Mouse (Mus musculus) urinary bladder, postnatal 0 days (tissue): Measurements from ENCODE around the gene Mrpl21. TPM values are rescaled to one million over a fixed set of nuclear protein-coding genes. Genes with fewer than 3 reads are reported as not detected.

Experiments
- microRNA-seq: library from miRNA; unstranded; fragments of <30 nt; microRNA quantifications from one replicate; pipeline ENCODE4, GENCODE M21; 2016
- polyA plus RNA-seq: library from polyadenylated mRNA; unstranded; fragments of >200 nt; fragmentation: Nextera tagmentation; extraction: Ambion mirVana; gene quantifications from 2 replicates; pipeline ENCODE4 v1.2.1, GENCODE M21; 2015

Mrpl21 gene
- polyA plus RNA-seq: 80.1 and 83.2 TPM in 2 replicates

GRCm38 (mm10) chr19:3282572-3283467, at the start of gene Mrpl21, which contains the start of gene Ighmbp2:
Mrpl21 (plus strand) TSS chr19:3282901.
Ighmbp2 (minus strand) TSS chr19:3283017.

GRCm38 (mm10) chr19:3322261-3322969, 39.7 kb downstream of the Mrpl21 start, which contains the start of gene Cpt1a:
Cpt1a (plus strand) TSS chr19:3322334.

Small RNA genes lying within 50 kb of the gene (microRNA-seq; reads per million reads assigned to microRNA genes)
- gene Mir6984: not detected

Other genes with a start within 250 kb of the Mrpl21 start
- gene Ighmbp2, start 116 bp downstream of the Mrpl21 start, polyA plus RNA-seq: 4.0 and 4.9 TPM in 2 replicates
- gene Cpt1a, start 39.4 kb downstream of the Mrpl21 start, polyA plus RNA-seq: 31.8 and 34.0 TPM in 2 replicates
- gene Tesmin, start 106.0 kb downstream of the Mrpl21 start, polyA plus RNA-seq: 0.28 and 0.44 TPM in 2 replicates
- gene Gal, start 131.6 kb downstream of the Mrpl21 start, polyA plus RNA-seq: 0.22 and 0.50 TPM in 2 replicates